Mouse (Mus musculus): Measurements from ENCODE around the gene Rbm11.
A peak's percentile ranks its signal among the peaks of the same experiment; 100 is the strongest.

Gene Rbm11

DNA sequence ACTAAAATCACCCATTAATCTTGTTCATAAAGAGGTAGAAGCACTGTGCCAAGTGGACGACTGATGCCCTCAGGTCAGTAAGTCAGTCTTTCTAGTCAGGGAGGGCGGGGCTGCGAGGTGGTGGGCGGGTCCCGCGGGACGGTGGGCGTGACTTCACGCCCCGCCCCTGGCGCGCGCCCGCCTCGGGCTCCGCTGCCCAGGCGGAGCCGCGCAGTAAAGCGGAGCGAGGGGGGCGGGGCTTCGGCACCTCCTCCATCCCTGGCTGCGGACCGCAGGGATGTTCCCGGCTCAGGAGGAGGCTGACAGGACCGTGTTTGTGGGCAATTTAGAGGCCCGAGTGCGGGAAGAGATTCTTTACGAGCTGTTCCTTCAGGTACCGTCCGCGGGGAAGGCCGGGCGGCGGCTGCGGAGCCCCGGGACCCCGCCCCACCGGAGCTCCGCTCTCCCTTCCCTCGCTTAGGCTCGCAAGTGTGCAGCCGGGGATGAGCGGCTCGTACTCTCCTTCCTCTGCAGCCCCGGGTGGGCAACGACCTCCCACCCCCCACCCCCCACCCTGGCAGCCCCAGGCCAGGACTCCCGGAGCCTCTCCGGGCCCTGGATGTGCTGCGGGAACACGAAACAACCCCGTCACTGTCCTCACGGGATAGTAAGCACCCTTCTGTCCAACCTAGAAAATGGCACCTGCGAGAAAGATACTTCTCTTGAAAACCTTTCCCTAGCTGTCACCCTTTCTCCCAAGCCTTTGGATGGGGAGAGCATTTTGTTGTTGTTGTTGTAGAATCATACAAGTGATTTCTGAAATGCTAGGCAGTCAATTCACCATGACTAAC is at the start of gene Rbm11:
Rbm11 (plus strand) TSS at position 174 of the 830 bp plus-strand sequence.
- peak; percentile 73 for DNase-seq (ENCODE audit: low spot score)

DNA sequence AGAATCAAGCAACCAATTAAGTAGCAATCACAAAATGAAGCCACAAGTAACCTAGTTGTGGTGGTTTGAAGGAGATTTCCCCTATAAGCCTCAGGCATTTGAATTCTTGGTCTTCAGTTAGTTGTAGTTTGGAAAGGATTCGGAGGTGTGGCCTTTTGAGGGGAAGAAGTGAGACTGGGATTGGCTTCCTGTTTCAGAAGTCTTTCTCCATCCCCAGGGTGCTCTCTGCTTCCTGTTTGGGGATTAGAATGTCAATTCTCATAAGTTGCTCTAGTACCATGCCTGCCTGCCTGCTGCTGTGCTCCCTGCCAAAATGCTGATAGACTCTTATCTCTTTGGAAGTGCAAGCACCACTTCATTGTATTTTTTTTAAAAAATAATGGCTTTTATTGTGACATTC is 47.3 kb upstream of the Rbm11 start:
- DNase-seq (ENCODE audit: low spot score): no peak

DNA sequence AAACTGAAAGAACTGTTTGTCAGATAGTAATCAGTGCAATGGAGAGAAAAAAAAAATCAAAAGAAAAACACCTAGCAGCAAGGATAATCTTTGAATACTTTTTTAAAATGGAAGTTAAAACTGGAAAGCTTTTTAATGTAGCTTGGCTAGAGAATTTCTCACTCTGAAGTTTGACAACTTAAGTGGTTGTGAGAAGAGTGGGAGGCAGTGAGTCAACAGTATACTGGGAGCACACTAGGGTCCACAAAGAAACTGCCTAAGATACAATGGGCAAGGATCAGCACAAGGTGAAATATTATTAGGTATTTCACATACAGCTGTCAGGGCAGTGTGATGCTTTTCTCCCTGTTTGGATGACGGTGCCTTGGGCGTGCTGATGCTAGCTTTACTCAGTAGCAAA is 29.7 kb upstream of the Rbm11 start:
- no peak for DNase-seq (ENCODE audit: low spot score)

DNA sequence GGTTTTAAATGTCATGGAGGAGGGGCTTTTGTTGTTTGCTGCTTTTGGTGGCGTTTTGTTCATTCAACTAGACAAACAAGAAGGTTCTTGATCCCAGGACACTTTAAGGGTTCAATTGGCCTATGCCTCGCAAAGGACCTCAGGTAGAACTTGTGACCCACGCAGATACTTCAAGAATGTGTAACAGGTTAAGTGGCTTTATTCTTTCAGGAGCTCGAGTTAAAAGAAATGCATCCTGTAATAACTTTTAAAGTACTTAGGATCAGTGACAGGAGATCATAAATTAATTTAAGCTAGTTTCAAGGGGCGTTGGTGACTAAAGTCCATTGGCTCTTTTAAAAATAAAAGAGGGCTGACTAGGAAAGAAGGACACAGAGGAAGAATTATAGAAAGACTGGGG is 10.4 kb upstream of the Rbm11 start:
- DNase-seq (ENCODE audit: low spot score): no peak

DNA sequence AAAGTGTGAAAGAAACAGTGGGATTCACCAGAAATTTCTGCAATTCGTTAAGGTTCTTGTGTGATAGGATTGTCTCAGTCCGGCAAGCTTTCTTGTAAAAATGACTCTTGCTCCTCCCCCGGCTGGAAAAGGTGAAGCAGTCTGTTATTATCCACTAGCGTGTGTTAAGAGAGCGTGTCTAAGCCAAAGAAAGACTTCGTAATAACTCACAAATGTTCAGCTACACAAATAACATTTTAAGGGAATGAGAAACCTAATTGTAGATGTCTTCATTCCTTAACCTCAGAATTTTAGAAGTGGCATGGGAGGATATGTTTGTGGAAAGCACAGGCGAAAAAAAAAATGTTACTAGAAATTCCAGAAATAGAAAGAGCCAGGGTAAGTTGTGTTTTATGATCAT is 6.7 kb upstream of the Rbm11 start, which contains the start of gene Lipi:
Lipi (minus strand) TSS at position 101 of the 400 bp plus-strand sequence.
- no peak for DNase-seq (ENCODE audit: low spot score)

DNA sequence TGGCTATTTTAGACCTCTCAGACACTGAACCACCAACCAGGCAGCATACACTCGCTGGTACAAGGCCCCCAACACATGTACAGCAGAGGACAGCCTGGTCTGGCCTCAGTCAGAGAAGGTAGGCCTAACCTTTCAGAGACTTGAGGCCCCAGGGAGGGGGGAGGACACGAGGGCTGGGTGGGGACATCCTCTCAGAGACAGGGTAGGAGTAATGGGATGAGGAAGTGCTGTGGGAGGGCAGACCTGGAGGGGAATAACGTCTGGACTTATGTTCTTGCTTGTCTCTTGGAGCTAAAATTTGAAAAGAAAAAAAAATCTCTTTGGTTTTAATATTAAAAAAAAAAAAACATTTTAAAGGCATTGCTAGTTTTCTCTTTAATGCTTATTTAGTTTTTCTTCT is 6.2 kb upstream of the Rbm11 start:
- DNase-seq (ENCODE audit: low spot score): no peak

DNA sequence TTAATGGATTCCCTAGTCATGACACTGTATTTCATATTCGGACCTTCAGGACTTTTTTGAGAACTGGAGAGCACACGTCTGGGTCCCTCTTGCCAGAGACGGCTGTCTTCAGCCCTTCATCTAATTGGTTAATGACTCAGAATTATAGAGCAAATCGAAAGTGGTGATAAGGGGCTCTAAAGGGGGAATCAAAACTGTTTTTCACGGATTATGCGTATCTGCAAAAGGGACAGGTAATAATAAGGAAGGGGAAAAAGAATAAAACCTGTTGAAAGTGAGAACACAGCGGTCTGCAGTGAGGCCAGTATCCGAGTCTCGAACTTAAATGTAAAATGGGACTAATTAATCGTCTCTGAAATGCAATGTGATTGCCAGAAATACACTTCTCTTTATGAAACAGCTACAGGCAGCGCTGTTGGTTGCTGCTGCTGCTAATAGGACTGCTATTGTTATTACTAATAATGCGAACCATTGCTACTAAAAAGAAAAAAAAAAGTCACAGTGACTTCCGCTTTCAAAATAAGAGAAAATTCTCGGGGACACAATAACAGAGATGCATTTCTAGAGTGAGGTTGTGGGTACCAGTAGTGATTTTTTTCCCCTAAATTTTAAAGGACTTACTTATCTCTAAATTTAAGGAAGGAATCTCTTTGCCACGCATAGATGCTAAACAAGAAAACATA is 998 bp downstream of the Rbm11 start:
- no peak for DNase-seq (ENCODE audit: low spot score)

DNA sequence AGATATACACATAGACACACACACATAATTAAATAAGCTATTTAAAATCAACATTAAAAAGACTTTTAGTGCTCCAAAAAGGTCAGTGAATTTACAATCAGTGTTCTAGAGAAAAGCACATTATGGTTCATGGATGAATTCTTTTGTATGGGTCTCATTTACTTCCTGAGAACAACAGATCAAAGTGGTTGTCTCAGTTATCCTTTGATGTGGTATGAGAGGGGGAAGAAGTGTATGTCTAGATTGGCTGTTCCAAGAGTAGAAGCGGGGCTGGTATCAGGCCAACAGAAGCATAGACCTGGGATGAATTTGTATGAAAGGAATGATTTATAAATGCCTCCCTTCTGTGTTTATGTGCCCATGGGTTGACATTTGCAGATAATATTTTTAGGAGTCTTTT is 13.8 kb downstream of the Rbm11 start:
- DNase-seq (ENCODE audit: low spot score): no peak

DNA sequence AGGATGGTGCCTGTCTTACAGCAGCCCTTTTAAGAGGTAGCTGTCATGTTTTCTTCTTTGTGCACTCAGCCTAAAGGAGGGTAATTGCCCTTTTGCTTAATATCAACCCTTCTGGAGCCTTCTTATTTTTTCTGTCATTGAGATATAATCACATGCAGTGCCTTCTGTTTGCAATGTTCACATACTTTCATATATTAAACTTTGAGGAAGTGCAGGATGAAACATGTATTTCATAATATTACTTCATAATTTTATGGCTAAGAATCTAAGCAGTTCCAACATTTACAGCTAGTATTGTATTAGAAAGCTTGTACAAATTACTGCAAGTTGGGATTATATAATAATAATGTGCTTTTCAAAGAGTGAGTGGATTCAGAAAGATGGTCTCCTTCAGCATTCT is 19.9 kb downstream of the Rbm11 start:
- no peak for DNase-seq (ENCODE audit: low spot score)

DNA sequence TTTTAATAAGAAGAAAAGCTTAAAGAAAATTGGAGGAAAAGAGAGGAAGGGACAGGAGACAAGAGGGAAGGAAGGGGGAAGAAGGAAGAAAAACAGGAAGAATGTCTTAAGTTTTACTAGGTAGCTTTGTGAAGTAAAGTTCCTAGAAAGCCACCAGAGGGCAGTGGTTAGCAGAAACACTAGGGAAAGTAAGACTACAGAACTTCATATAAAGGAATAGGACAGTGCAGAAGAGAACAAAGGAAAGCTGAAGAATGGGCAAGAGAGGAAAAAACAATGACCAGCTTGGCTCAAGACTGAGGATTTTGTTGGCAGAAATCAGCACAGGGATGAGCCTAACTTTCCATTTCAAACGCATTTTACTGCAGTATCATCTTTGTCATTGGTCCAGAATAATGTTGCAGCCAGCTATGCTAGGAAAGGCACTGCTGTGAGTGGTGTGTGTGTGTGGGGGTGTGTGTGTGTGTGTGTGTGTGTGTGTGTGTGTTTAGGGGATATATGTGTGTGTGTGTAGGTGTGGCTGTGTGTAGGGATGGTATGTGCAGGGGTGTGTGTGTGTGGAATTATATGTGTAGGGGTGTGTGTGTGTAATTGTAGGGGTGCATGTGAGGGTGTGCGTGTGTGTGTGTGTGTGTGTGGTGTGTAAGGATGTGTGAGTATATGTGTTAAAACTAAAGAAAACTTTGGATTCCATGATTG is 25.2 kb downstream of the Rbm11 start:
- peak; percentile 3 for DNase-seq (ENCODE audit: low spot score)

DNA sequence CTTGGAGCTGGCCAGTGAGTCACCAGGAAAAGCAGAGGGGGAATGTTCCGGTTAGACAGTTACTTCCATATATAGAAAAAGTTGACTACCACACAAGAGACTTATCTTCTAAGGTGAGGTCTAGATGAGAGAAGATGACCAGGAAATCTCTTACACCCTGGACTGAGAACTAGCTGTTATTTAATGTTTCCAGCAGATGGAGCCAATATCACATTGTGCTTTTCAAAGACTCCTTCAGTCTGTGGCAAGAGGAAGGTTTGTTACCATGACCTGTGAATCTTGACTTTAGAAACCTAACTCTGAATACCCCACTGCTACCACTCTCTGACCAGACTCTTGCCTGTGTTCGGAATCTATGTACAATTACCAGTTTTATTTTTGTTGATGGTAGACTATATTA is 35.2 kb downstream of the Rbm11 start:
- no peak for DNase-seq (ENCODE audit: low spot score)

Data from yolk sac, embryonic 10.5 days (tissue).